Mouse (Mus musculus) T-cell, adult 2 months (primary cell): Measurements from ENCODE around the gene Mogat2.

ENCODE experiments used
- DNase-seq: peaks from one replicate; pipeline ENCODE4 v3.0.0; 2022; ENCODE audit warnings: low spot score

Gene Mogat2

GRCm38 (mm10) chr7:99235657-99236056 lies 2.8 kb downstream of the Mogat2 start:
- DNase-seq: no peak

- no peak for DNase-seq
These were observed 3.5 kb downstream of the Mogat2 start for GRCm38 (mm10) chr7:99234916-99235315.

- no peak for DNase-seq
These were observed 5.8 kb downstream of the Mogat2 start for GRCm38 (mm10) chr7:99232571-99232970.

- no peak for DNase-seq
These were observed 8.2 kb downstream of the Mogat2 start for GRCm38 (mm10) chr7:99230061-99230747.

GRCm38 (mm10) chr7:99229411-99229810 lies 9.0 kb downstream of the Mogat2 start:
- DNase-seq: no peak

- no peak for DNase-seq
These were observed 9.6 kb downstream of the Mogat2 start for GRCm38 (mm10) chr7:99228825-99229224.

- DNase-seq: no peak
These were observed 11.2 kb downstream of the Mogat2 start for GRCm38 (mm10) chr7:99227267-99227666.

- no peak for DNase-seq
These were observed 11.8 kb downstream of the Mogat2 start for GRCm38 (mm10) chr7:99226662-99227061.

GRCm38 (mm10) chr7:99225421-99225820 lies 13.0 kb downstream of the Mogat2 start:
- DNase-seq: no peak

- DNase-seq: no peak
These were observed 13.7 kb downstream of the Mogat2 start for GRCm38 (mm10) chr7:99224648-99225190.

- no peak for DNase-seq
These were observed 14.2 kb downstream of the Mogat2 start for GRCm38 (mm10) chr7:99224225-99224624.

GRCm38 (mm10) chr7:99217338-99218074 lies 20.9 kb downstream of the Mogat2 start:
- no peak for DNase-seq

GRCm38 (mm10) chr7:99215347-99215855 lies 23.0 kb downstream of the Mogat2 start:
- no peak for DNase-seq

GRCm38 (mm10) chr7:99214621-99215185 lies 23.7 kb downstream of the Mogat2 start:
- no peak for DNase-seq

- no peak for DNase-seq
These were observed 24.7 kb downstream of the Mogat2 start for GRCm38 (mm10) chr7:99213686-99214085.

GRCm38 (mm10) chr7:99213056-99213455 lies 25.4 kb downstream of the Mogat2 start:
- DNase-seq: no peak

- no peak for DNase-seq
These were observed 29.7 kb downstream of the Mogat2 start for GRCm38 (mm10) chr7:99208704-99209103.

- no peak for DNase-seq
These were observed 32.1 kb downstream of the Mogat2 start for GRCm38 (mm10) chr7:99206364-99206763.

GRCm38 (mm10) chr7:99202163-99202562 lies 36.3 kb downstream of the Mogat2 start:
- DNase-seq: no peak

GRCm38 (mm10) chr7:99200290-99200689 lies 38.1 kb downstream of the Mogat2 start:
- DNase-seq: no peak

GRCm38 (mm10) chr7:99199451-99200175 lies 38.8 kb downstream of the Mogat2 start:
- DNase-seq: no peak

- DNase-seq: no peak
These were observed 39.6 kb downstream of the Mogat2 start for GRCm38 (mm10) chr7:99198811-99199210.
